14 mouse cellular contexts compared by ENCODE assay signal in genomic region chr4:87119758-87120157, GRCm38 (mm10).
DNase-seq lines count a peak whose midpoint lies in the region; ATAC-seq and TF ChIP-seq lines count a peak whose summit lies in the region.
"Had no signal": no experiment of that assay in that cellular context is flagged by ENCODE, and none has a peak within 500 bp of the region (broad histone marks: within the 10 kb centered on the region; RNA-seq: fewer than 3 reads in every experiment).

No protein-coding gene starts in this region.

- peak; percentile 31 for DNase-seq in forebrain, embryonic 14.5 days (ENCODE audit: low spot score)
- DNase-seq in liver, postnatal 0 days, result no peak
- no peak for DNase-seq in liver
- no peak for DNase-seq in neural tube, embryonic 10.5 days (ENCODE audit: extremely low spot score, low spot score)
- no peak for DNase-seq in kidney, adult 2 months
- DNase-seq: cerebellum, adult 11-12 months; gastrocnemius, postnatal 25 days; lung, adult 2 months had no signal

- no peaks in the 10 kb centered on the region for H3K27me3 ChIP-seq in forebrain, embryonic 14.5 days (replicated peaks; ENCODE audit: control insufficient read depth, insufficient read depth, low read length)
- no peaks in the 10 kb centered on the region for H3K27me3 ChIP-seq in forebrain, embryonic 16.5 days (replicated peaks; ENCODE audit: control insufficient read depth, insufficient read depth, low read length)
- H3K27me3 ChIP-seq in liver, postnatal 0 days (ENCODE audit: insufficient read depth, low read length), result no peaks in the 10 kb centered on the region
- no peaks in the 10 kb centered on the region for H3K27me3 ChIP-seq in ES-Bruce4 (ENCODE audit: control insufficient read depth, insufficient read depth, low read length, poor library complexity, severe bottlenecking)
- no peaks in the 10 kb centered on the region for H3K27me3 ChIP-seq in kidney, adult 2 months (replicated peaks; ENCODE audit: control insufficient read depth, insufficient read depth, low read length)
- H3K27me3 ChIP-seq: megakaryocyte, embryonic 14.5 days; neural tube, embryonic 12.5 days had no signal

- 27% methylated on average over 4 of the region's 4 CpGs for WGBS in forebrain, embryonic 14.5 days
- 39% methylated on average over 4 of the region's 4 CpGs for WGBS in forebrain, embryonic 16.5 days
- WGBS in liver, postnatal 0 days (ENCODE audit: insufficient replicate concordance), result 23% methylated on average over 4 of the region's 4 CpGs
- 46% methylated on average over 4 of the region's 4 CpGs for WGBS in kidney, adult 2 months

- TF ChIP-seq POLR2A in ES-Bruce4 (IDR thresholded peaks at IDR 0.05; ENCODE audit: insufficient read depth, low read length), result no peak
- no peak for TF ChIP-seq POLR2A in kidney, adult 2 months (IDR thresholded peaks at IDR 0.05; ENCODE audit: low read depth, low read length)

- no peaks in the 10 kb centered on the region; the same call in 1 of the 2 replicates for H3K4me1 ChIP-seq in forebrain, embryonic 14.5 days (ENCODE audit: control insufficient read depth, insufficient read depth, low read length)
- no peaks in the 10 kb centered on the region for H3K4me1 ChIP-seq in forebrain, embryonic 16.5 days (replicated peaks; ENCODE audit: control insufficient read depth, insufficient read depth, low read length)
- H3K4me1 ChIP-seq in liver, postnatal 0 days (ENCODE audit: insufficient read depth), result no peaks in the 10 kb centered on the region
- H3K4me1 ChIP-seq in ES-Bruce4 (ENCODE audit: control insufficient read depth, insufficient read depth, low read length), result no peaks in the 10 kb centered on the region
- H3K4me1 ChIP-seq in kidney, adult 2 months (ENCODE audit: control insufficient read depth, insufficient read depth, low read length), result no peaks in the 10 kb centered on the region
- H3K4me1 ChIP-seq: megakaryocyte, embryonic 14.5 days; neural tube, embryonic 12.5 days had no signal

- TF ChIP-seq EP300 in liver, postnatal 0 days (IDR thresholded peaks at IDR 0.05; ENCODE audit: low read depth), result no peak
- 0 out of 2 replicates have a peak, but pooled peaks have one; percentile 40 for TF ChIP-seq EP300 in ES-Bruce4 (IDR thresholded peaks at IDR 0.05; ENCODE audit: insufficient read depth, low read depth, low read length)

- 0 out of 2 replicates have a peak, but pooled peaks have one; percentile 6 for TF ChIP-seq CTCF in liver, postnatal 0 days (IDR thresholded peaks at IDR 0.05; ENCODE audit: low read depth)
- peak; percentile 45 for TF ChIP-seq CTCF in ES-Bruce4 (IDR thresholded peaks at IDR 0.05; ENCODE audit: low read depth, low read length)
- no peak for TF ChIP-seq CTCF in kidney, adult 2 months (conservative IDR thresholded peaks at IDR 0.05; ENCODE audit: insufficient read depth, insufficient read length, low read depth, low read length)

- H3K27ac ChIP-seq in forebrain, embryonic 14.5 days (ENCODE audit: low read depth, low read length), result no peak overlapping the region
- no peak overlapping the region for H3K27ac ChIP-seq in forebrain, embryonic 16.5 days (ENCODE audit: low read length)
- no peak overlapping the region for H3K27ac ChIP-seq in liver, postnatal 0 days (ENCODE audit: low read depth)
- no peak overlapping the region for H3K27ac ChIP-seq in ES-Bruce4 (ENCODE audit: insufficient read depth, low read length)
- H3K27ac ChIP-seq in kidney, adult 2 months (ENCODE audit: insufficient read depth, low read depth, low read length), result no peak overlapping the region
- H3K27ac ChIP-seq: neural tube, embryonic 12.5 days had no signal

- no peak overlapping the region for H3K4me3 ChIP-seq in forebrain, embryonic 14.5 days (ENCODE audit: low read depth, low read length)
- no peak overlapping the region for H3K4me3 ChIP-seq in forebrain, embryonic 16.5 days (replicated peaks; ENCODE audit: low read length)
- no peak overlapping the region for H3K4me3 ChIP-seq in liver, postnatal 0 days (ENCODE audit: low read depth, low read length)
- H3K4me3 ChIP-seq in ES-Bruce4 (ENCODE audit: low read depth, low read length), result no peak overlapping the region
- no peak overlapping the region for H3K4me3 ChIP-seq in kidney, adult 2 months (ENCODE audit: insufficient read depth, low read depth, low read length)
- H3K4me3 ChIP-seq: megakaryocyte, embryonic 14.5 days; neural tube, embryonic 12.5 days had no signal

- H3K9me3 ChIP-seq in forebrain, embryonic 14.5 days (replicated peaks; ENCODE audit: control insufficient read depth, low read length), result no peaks in the 10 kb centered on the region
- no peaks in the 10 kb centered on the region for H3K9me3 ChIP-seq in forebrain, embryonic 16.5 days (ENCODE audit: control insufficient read depth, low read length)
- no peaks in the 10 kb centered on the region for H3K9me3 ChIP-seq in liver, postnatal 0 days (ENCODE audit: low read length)
- no peaks in the 10 kb centered on the region for H3K9me3 ChIP-seq in ES-Bruce4 (replicated peaks; ENCODE audit: control insufficient read depth, insufficient read depth, low read length, poor library complexity, severe bottlenecking)
- H3K9me3 ChIP-seq: megakaryocyte, embryonic 14.5 days; neural tube, embryonic 12.5 days had no signal

- no peak overlapping the region for H3K4me2 ChIP-seq in forebrain, embryonic 14.5 days (ENCODE audit: low read length)
- no peak overlapping the region for H3K4me2 ChIP-seq in forebrain, embryonic 16.5 days (ENCODE audit: low read length)
- no peak overlapping the region for H3K4me2 ChIP-seq in liver, postnatal 0 days (ENCODE audit: low read depth, low read length)
- H3K4me2 ChIP-seq: neural tube, embryonic 12.5 days had no signal

- no peak overlapping the region for H3K9ac ChIP-seq in forebrain, embryonic 14.5 days (ENCODE audit: low read length)
- no peak overlapping the region for H3K9ac ChIP-seq in forebrain, embryonic 16.5 days (replicated peaks; ENCODE audit: low read depth, low read length)
- H3K9ac ChIP-seq in liver, postnatal 0 days (replicated peaks), result no peak overlapping the region
- H3K9ac ChIP-seq in ES-Bruce4 (ENCODE audit: low read depth, poor library complexity, severe bottlenecking), result no peak overlapping the region
- H3K9ac ChIP-seq: neural tube, embryonic 12.5 days had no signal

- H3K36me3 ChIP-seq in forebrain, embryonic 14.5 days (ENCODE audit: control insufficient read depth, insufficient read depth, low read length), result no peaks in the 10 kb centered on the region
- H3K36me3 ChIP-seq in forebrain, embryonic 16.5 days (ENCODE audit: control insufficient read depth, insufficient read depth), result no peaks in the 10 kb centered on the region
- no peaks in the 10 kb centered on the region for H3K36me3 ChIP-seq in liver, postnatal 0 days (replicated peaks; ENCODE audit: insufficient read depth, low read length)
- no peaks in the 10 kb centered on the region for H3K36me3 ChIP-seq in ES-Bruce4 (ENCODE audit: control insufficient read depth, insufficient read depth, low read length, poor library complexity, severe bottlenecking)
- no peaks in the 10 kb centered on the region for H3K36me3 ChIP-seq in kidney, adult 2 months (ENCODE audit: control insufficient read depth, insufficient read depth, low read length)
- H3K36me3 ChIP-seq: neural tube, embryonic 12.5 days had no signal

- no peak for ATAC-seq in forebrain, embryonic 14.5 days
- ATAC-seq in forebrain, embryonic 16.5 days, result no peak
- no peak for ATAC-seq in liver, postnatal 0 days
- ATAC-seq in common myeloid progenitor, adult 5-6 weeks (replicated peaks; ENCODE audit: low read depth, poor library complexity, severe bottlenecking), result 0 out of 2 replicates have a peak, but pooled peaks have one; percentile 36
- ATAC-seq: inflammation-experienced regulatory T-cells, adult 6 months had no signal
